Mouse (Mus musculus) liver, adult 2 months (tissue): ENCODE data around the gene Rarres1.
A peak's percentile ranks its signal among the peaks of the same experiment; 100 is the strongest.

ENCODE experiments used
- CTCF ChIP-seq: fragments of 200-500 bp; IDR thresholded peaks from 2 replicates; pipeline ENCODE4 v1.5.1; 2011; ENCODE audit warnings: low read depth, low read length, control low read depth
- POLR2A ChIP-seq: fragments of 200-500 bp; IDR thresholded peaks from 2 replicates; pipeline ENCODE4 v1.6.1; 2011; ENCODE audit warnings: low read length, control low read depth; ENCODE audit not compliant: insufficient read depth; ENCODE audit errors: extremely low read depth

GRCm38 (mm10) chr3:67429338-67429998 lies 85.9 kb downstream of the Rarres1 start:
- TF ChIP-seq POLR2A: no peak
- 0 out of 2 replicates have a peak, but pooled peaks have one; percentile 3 for TF ChIP-seq CTCF
